Mouse (Mus musculus): ENCODE results near the gene Elp5. TPM values are rescaled to one million over a fixed set of nuclear protein-coding genes. Genes with fewer than 3 reads are reported as not detected.
A peak's percentile ranks its signal among the peaks of the same experiment; 100 is the strongest.
"Not testable (repeated sequence)": the region's sequence is repeated elsewhere in the genome, so short reads cannot be mapped to it uniquely, and the experiment has no call there.

The Elp5 gene
- polyA plus RNA-seq, 1 experiment = 37.8 TPM

DNA sequence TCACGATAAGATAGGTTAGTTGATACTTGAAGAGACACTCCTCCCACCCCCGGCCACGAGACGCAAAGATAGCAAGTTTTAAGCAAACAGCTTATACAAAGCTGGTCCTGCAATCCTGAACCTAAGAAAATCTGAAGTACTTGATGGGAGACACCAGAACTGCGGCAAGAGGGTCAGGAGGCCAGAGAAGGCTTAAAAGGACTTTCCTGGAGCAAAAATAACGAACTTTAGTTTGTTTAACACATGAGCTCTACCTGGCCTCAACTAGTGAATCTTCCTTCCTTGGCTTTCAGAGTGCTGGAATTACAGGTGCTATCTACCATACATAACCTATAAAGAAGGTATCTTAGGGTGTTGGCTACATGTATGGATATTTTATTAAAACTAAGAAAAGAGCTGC lies 47.6 kb downstream of the Elp5 start:
- Histone ChIP-seq H3K4me1 (ENCODE audit: control insufficient read depth, insufficient read depth, insufficient read length, low read length) (peaks cover 11% of the 10 kb centered on the region), H3K36me3 (ENCODE audit: control insufficient read depth, insufficient read depth, low read length) (no peaks in the 10 kb centered on the region), H3K4me3 (ENCODE audit: low read depth, low read length) (no peak overlapping the region), H3K27ac (ENCODE audit: insufficient read depth, low read depth, low read length) (no peak overlapping the region), H3K27me3 (ENCODE audit: control insufficient read depth, insufficient read depth, low read length) (peaks cover 11% of the 10 kb centered on the region; the same call in 1 of the 2 replicates)
- 11% methylated on average over 6 of the region's 6 CpGs for WGBS
- no peak for TF ChIP-seq POLR2A (IDR thresholded peaks at IDR 0.05; ENCODE audit: low read depth, low read length)
- TF ChIP-seq CTCF (IDR thresholded peaks at IDR 0.05; ENCODE audit: extremely low read depth, insufficient read length, insufficient replicate concordance, low read depth, low read length) = no peak

DNA sequence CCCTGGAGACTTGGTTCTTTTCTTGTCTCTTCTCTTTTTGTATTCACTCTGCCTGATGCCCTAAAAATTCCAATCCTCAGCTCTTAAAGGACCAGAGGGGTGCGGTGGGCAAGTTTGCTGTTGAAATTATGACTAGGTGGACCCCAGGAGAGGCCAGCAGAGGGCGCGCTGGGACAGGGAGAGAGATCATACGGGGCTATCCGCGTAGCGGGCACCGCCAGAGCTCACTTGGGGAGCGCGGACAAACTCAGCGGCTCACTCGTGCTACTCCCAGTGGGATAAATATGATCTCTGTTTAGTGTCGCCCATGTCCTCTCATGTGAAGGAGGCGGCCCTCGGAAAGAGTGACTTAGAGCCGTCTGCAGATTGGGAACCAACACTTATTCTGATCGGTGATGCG lies 48.1 kb downstream of the Elp5 start:
- WGBS = 1% methylated on average over 18 of the region's 18 CpGs
- no peak overlapping the region for H3K27ac ChIP-seq (ENCODE audit: insufficient read depth, low read depth, low read length)
- H3K4me3 ChIP-seq (ENCODE audit: low read depth, low read length) = peak overlapping the region; percentile 26; the same call in 1 of the 2 replicates
- peaks cover 11% of the 10 kb centered on the region; the same call in 1 of the 2 replicates for H3K27me3 ChIP-seq (ENCODE audit: control insufficient read depth, insufficient read depth, low read length)
- TF ChIP-seq POLR2A (IDR thresholded peaks at IDR 0.05; ENCODE audit: low read depth, low read length) (no peak), CTCF (IDR thresholded peaks at IDR 0.05; ENCODE audit: extremely low read depth, insufficient read length, insufficient replicate concordance, low read depth, low read length) (peak; percentile 93)
- H3K4me1 ChIP-seq (ENCODE audit: control insufficient read depth, insufficient read depth, insufficient read length, low read length) = peaks cover 11% of the 10 kb centered on the region
- no peaks in the 10 kb centered on the region for H3K36me3 ChIP-seq (ENCODE audit: control insufficient read depth, insufficient read depth, low read length)

DNA sequence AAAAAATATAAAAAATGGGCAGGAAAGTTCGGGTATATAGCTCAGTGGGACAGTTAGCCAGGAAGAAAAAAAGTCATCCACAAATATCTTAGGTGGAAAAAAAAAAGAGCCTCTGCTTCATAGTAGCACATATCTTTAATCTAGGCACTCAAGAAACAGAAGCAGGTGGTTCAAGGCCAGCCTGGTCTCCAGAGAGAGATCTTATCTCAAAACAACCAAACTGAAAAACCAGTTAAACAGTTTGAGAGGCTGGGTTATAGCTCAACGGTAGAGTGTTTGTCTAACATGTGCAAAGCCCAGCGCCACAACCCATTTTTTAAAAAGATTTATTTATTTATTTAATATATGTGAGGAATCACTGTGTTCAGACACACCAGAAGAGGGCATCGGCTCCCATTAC lies 49.3 kb downstream of the Elp5 start:
- H3K36me3 ChIP-seq (ENCODE audit: control insufficient read depth, insufficient read depth, low read length) = no peaks in the 10 kb centered on the region
- no peak overlapping the region for H3K4me3 ChIP-seq (ENCODE audit: low read depth, low read length)
- 52% methylated on average over 4 of the region's 4 CpGs for WGBS
- TF ChIP-seq POLR2A (IDR thresholded peaks at IDR 0.05; ENCODE audit: low read depth, low read length) = no peak
- TF ChIP-seq CTCF (IDR thresholded peaks at IDR 0.05; ENCODE audit: extremely low read depth, insufficient read length, insufficient replicate concordance, low read depth, low read length) = no peak
- H3K4me1 ChIP-seq (ENCODE audit: control insufficient read depth, insufficient read depth, insufficient read length, low read length) = peaks cover 11% of the 10 kb centered on the region
- H3K27ac ChIP-seq (ENCODE audit: insufficient read depth, low read depth, low read length) = no peak overlapping the region
- peaks cover 11% of the 10 kb centered on the region; the same call in 1 of the 2 replicates for H3K27me3 ChIP-seq (ENCODE audit: control insufficient read depth, insufficient read depth, low read length)

DNA sequence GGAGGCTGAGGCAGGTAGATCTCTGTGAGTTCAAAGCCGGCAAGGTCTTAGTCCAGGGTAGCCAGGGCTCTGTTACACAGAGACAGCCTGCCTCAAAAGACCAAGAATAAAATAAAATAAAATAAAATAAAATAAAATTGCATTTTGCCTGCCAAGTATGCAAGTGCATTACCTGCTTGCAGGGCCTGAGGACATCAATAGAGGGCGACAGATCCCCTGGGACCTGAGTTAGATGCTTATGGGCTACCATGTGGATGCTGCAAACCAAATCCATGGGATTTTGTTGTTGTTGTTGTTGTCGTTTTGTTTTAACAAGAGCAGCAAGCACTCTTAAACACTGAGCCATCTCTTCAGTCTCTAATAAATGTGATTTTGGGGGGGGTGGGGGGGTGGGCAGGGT lies 50.1 kb downstream of the Elp5 start:
- Histone ChIP-seq H3K4me3 (ENCODE audit: low read depth, low read length) (no peak overlapping the region), H3K36me3 (ENCODE audit: control insufficient read depth, insufficient read depth, low read length) (no peaks in the 10 kb centered on the region), H3K4me1 (ENCODE audit: control insufficient read depth, insufficient read depth, insufficient read length, low read length) (peaks cover 11% of the 10 kb centered on the region), H3K27ac (ENCODE audit: insufficient read depth, low read depth, low read length) (no peak overlapping the region), H3K27me3 (ENCODE audit: control insufficient read depth, insufficient read depth, low read length) (peaks cover 11% of the 10 kb centered on the region; the same call in 1 of the 2 replicates)
- TF ChIP-seq CTCF (IDR thresholded peaks at IDR 0.05; ENCODE audit: extremely low read depth, insufficient read length, insufficient replicate concordance, low read depth, low read length) (no peak), POLR2A (IDR thresholded peaks at IDR 0.05; ENCODE audit: low read depth, low read length) (no peak)
- 36% methylated on average over 3 of the region's 3 CpGs for WGBS

GRCm38 (mm10) chr11:69931769-69932168 lies 50.5 kb downstream of the Elp5 start:
- no peak overlapping the region for H3K27ac ChIP-seq (ENCODE audit: insufficient read depth, low read depth, low read length)
- H3K4me3 ChIP-seq (ENCODE audit: low read depth, low read length) = no peak overlapping the region
- peaks cover 8% of the 10 kb centered on the region for H3K4me1 ChIP-seq (ENCODE audit: control insufficient read depth, insufficient read depth, insufficient read length, low read length)
- TF ChIP-seq CTCF (IDR thresholded peaks at IDR 0.05; ENCODE audit: extremely low read depth, insufficient read length, insufficient replicate concordance, low read depth, low read length) (no peak; the same call in 1 of the 2 replicates), POLR2A (IDR thresholded peaks at IDR 0.05; ENCODE audit: low read depth, low read length) (no peak)
- peaks cover 11% of the 10 kb centered on the region; the same call in 1 of the 2 replicates for H3K27me3 ChIP-seq (ENCODE audit: control insufficient read depth, insufficient read depth, low read length)
- H3K36me3 ChIP-seq (ENCODE audit: control insufficient read depth, insufficient read depth, low read length) = no peaks in the 10 kb centered on the region
- 70% methylated on average over 8 of the region's 8 CpGs for WGBS

GRCm38 (mm10) chr11:69930967-69931537 lies 51.3 kb downstream of the Elp5 start:
- WGBS = 69% methylated on average over 3 of the region's 3 CpGs
- Histone ChIP-seq H3K27me3 (ENCODE audit: control insufficient read depth, insufficient read depth, low read length) (peaks cover 8% of the 10 kb centered on the region; the same call in 1 of the 2 replicates), H3K4me1 (ENCODE audit: control insufficient read depth, insufficient read depth, insufficient read length, low read length) (peaks cover 6% of the 10 kb centered on the region; the same call in 1 of the 2 replicates), H3K4me3 (ENCODE audit: low read depth, low read length) (no peak overlapping the region), H3K27ac (ENCODE audit: insufficient read depth, low read depth, low read length) (no peak overlapping the region), H3K36me3 (ENCODE audit: control insufficient read depth, insufficient read depth, low read length) (no peaks in the 10 kb centered on the region)
- no peak for TF ChIP-seq CTCF (IDR thresholded peaks at IDR 0.05; ENCODE audit: extremely low read depth, insufficient read length, insufficient replicate concordance, low read depth, low read length)
- no peak for TF ChIP-seq POLR2A (IDR thresholded peaks at IDR 0.05; ENCODE audit: low read depth, low read length)

- not testable (repeated sequence) for H3K4me1 ChIP-seq (ENCODE audit: control insufficient read depth, insufficient read depth, insufficient read length, low read length); H3K4me3 ChIP-seq (ENCODE audit: low read depth, low read length); H3K27ac ChIP-seq (ENCODE audit: insufficient read depth, low read depth, low read length); H3K36me3 ChIP-seq (ENCODE audit: control insufficient read depth, insufficient read depth, low read length); H3K27me3 ChIP-seq (ENCODE audit: control insufficient read depth, insufficient read depth, low read length)
- WGBS = 84% methylated on average over 8 of the region's 8 CpGs
Measured at GRCm38 (mm10) chr11:69930176-69930575, 52.1 kb downstream of the Elp5 start.
